Mouse (Mus musculus) forebrain, embryonic 14.5 days (tissue): ENCODE results near the gene Gm21977. TPM values are rescaled to one million over a fixed set of nuclear protein-coding genes. Genes with fewer than 3 reads are reported as not detected.
"Not testable (repeated sequence)": the region's sequence is repeated elsewhere in the genome, so short reads cannot be mapped to it uniquely, and the experiment has no call there.

Experiments
- ATAC-seq: fragments of 200-750 bp; cut with Nextera tagmentation; 2 replicates; pipeline ENCODE4 v1.8.0; 2017; ENCODE audit warnings: mild to moderate bottlenecking, moderate library complexity
- DNase-seq: peaks from one replicate; pipeline ENCODE4 v3.0.0-alpha.2; 2015; ENCODE audit warnings: low spot score
- H3K27ac ChIP-seq: fragments of 300-500 bp; sonication (generic); 2 replicates; pipeline ENCODE4 v1.5.1; 2014; ENCODE audit warnings: low read depth, mild to moderate bottlenecking, control low read depth, low read length, moderate library complexity
- H3K27me3 ChIP-seq: fragments of 300-500 bp; sonication (generic); replicated peaks from 2 replicates; pipeline ENCODE4 v1.6.1; 2014; ENCODE audit warnings: low read length, control low read depth, mixed read lengths; ENCODE audit not compliant: control insufficient read depth, insufficient read depth
- H3K36me3 ChIP-seq: fragments of 300-500 bp; sonication (generic); 2 replicates; pipeline ENCODE4 v1.6.1; 2014; ENCODE audit warnings: low read length, control low read depth; ENCODE audit not compliant: control insufficient read depth, insufficient read depth
- H3K4me1 ChIP-seq: fragments of 300-500 bp; sonication (generic); 2 replicates; pipeline ENCODE4 v1.6.1; 2014; ENCODE audit warnings: antibody characterized with exemption, low read length, control low read depth; ENCODE audit not compliant: control insufficient read depth, insufficient read depth
- H3K4me2 ChIP-seq: fragments of 300-500 bp; sonication (generic); 2 replicates; pipeline ENCODE4 v1.6.1; 2014; ENCODE audit warnings: mild to moderate bottlenecking, control low read depth, low read length
- H3K4me3 ChIP-seq: fragments of 300-500 bp; sonication (generic); 2 replicates; pipeline ENCODE4 v1.5.1; 2014; ENCODE audit warnings: low read depth, low read length, control low read depth
- H3K9ac ChIP-seq: fragments of 300-500 bp; sonication (generic); 2 replicates; pipeline ENCODE4 v1.6.1; 2014; ENCODE audit warnings: mild to moderate bottlenecking, low read length, control low read depth, moderate library complexity
- H3K9me3 ChIP-seq: fragments of 300-500 bp; sonication (generic); replicated peaks from 2 replicates; pipeline ENCODE4 v1.6.1; 2016; ENCODE audit warnings: low read length, control low read depth, mixed read lengths; ENCODE audit not compliant: control insufficient read depth
- WGBS: fragments of 180-500 bp; shearing (Covaris S2); extraction: QIAGEN DNeasy Blood & Tissue Kit; methylation state at CpG from one replicate; pipeline ENCODE4 v1.1.7; 2014; 5-methylcytosine and 5-hydroxymethylcytosine counted together
- polyA plus RNA-seq: library from polyadenylated mRNA; unstranded; fragments of >200 nt; fragmentation: Nextera tagmentation; extraction: Ambion mirVana; gene quantifications from 2 replicates; pipeline ENCODE4 v1.2.1, GENCODE M21; 2014

The Gm21977 gene
- not detected in 2 replicates for polyA plus RNA-seq

- H3K36me3 ChIP-seq, H3K9me3 ChIP-seq, H3K4me2 ChIP-seq, H3K9ac ChIP-seq, H3K4me3 ChIP-seq, H3K4me1 ChIP-seq, H3K27me3 ChIP-seq, ATAC-seq, DNase-seq, H3K27ac ChIP-seq: not testable (repeated sequence)
- WGBS = no CpG with 5 or more reads among the region's 3 CpGs
Observed at GRCm38 (mm10) chr14:42853377-42853776, at the start of gene Gm21977. Gm21977 (minus strand) TSS chr14:42853477.

Other genes starting within 250 kb of the Gm21977 start
- not detected in 2 replicates for gene Gm3633, start 211.6 kb downstream of the Gm21977 start, polyA plus RNA-seq
- not detected in 2 replicates for gene Gm10378, start 197.5 kb downstream of the Gm21977 start, polyA plus RNA-seq
- not detected in 2 replicates for gene Gm3015, start 84.7 kb downstream of the Gm21977 start, polyA plus RNA-seq
- gene Gm10377, start 55.5 kb downstream of the Gm21977 start, polyA plus RNA-seq = not detected in 2 replicates
- gene Gm8082, start 140.1 kb upstream of the Gm21977 start, polyA plus RNA-seq = not detected in 2 replicates
- not detected in 2 replicates for gene Gm10376, start 162.2 kb upstream of the Gm21977 start, polyA plus RNA-seq
- gene Gm8094, start 223.2 kb upstream of the Gm21977 start, polyA plus RNA-seq = not detected in 2 replicates
- gene Gm8104, start 247.1 kb upstream of the Gm21977 start, polyA plus RNA-seq = not detected in 2 replicates